Mouse (Mus musculus) heart, embryonic 11.5 days (tissue): Measurements from ENCODE around the gene Cobl. TPM values are rescaled to one million over a fixed set of nuclear protein-coding genes. Genes with fewer than 3 reads are reported as not detected.

ENCODE experiments used
- ATAC-seq: fragments of 200-750 bp; cut with Nextera tagmentation; replicated peaks from 2 replicates; pipeline ENCODE4 v1.8.0; 2017; ENCODE audit warnings: moderate library complexity; ENCODE audit not compliant: insufficient number of reproducible peaks, low FRiP score, low TSS enrichment
- H3K27ac ChIP-seq: fragments of 300-500 bp; sonication (generic); 2 replicates; pipeline ENCODE4 v1.5.1; 2014; ENCODE audit warnings: mild to moderate bottlenecking, low read depth, low read length
- H3K27me3 ChIP-seq: fragments of 300-500 bp; sonication (generic); 2 replicates; pipeline ENCODE4 v1.6.1; 2014; ENCODE audit warnings: mild to moderate bottlenecking, low read length, mixed read lengths; ENCODE audit not compliant: control insufficient read depth, insufficient read depth
- H3K36me3 ChIP-seq: fragments of 300-500 bp; sonication (generic); 2 replicates; pipeline ENCODE4 v1.6.1; 2014; ENCODE audit warnings: mild to moderate bottlenecking, low read length, moderate library complexity, mixed read lengths; ENCODE audit not compliant: control insufficient read depth, insufficient read depth
- H3K4me1 ChIP-seq: fragments of 300-500 bp; sonication (generic); 2 replicates; pipeline ENCODE4 v1.6.1; 2014; ENCODE audit warnings: low read length; ENCODE audit not compliant: control insufficient read depth, insufficient read depth
- H3K4me2 ChIP-seq: fragments of 300-500 bp; sonication (generic); 2 replicates; pipeline ENCODE4 v1.6.1; 2014; ENCODE audit warnings: mild to moderate bottlenecking, moderate library complexity
- H3K4me3 ChIP-seq: fragments of 300-500 bp; sonication (generic); 2 replicates; pipeline ENCODE4 v1.5.1; 2014; ENCODE audit warnings: low read depth, low read length
- H3K9ac ChIP-seq: fragments of 300-500 bp; sonication (generic); 2 replicates; pipeline ENCODE4 v1.6.1; 2014; ENCODE audit warnings: mild to moderate bottlenecking, low read depth, low read length, moderate library complexity
- H3K9me3 ChIP-seq: fragments of 300-500 bp; sonication (generic); replicated peaks from 2 replicates; pipeline ENCODE4 v1.6.1; 2016; ENCODE audit warnings: low read length; ENCODE audit not compliant: control insufficient read depth
- WGBS: fragments of 180-500 bp; shearing (Covaris S2); extraction: QIAGEN DNeasy Blood & Tissue Kit; methylation state at CpG from one replicate; pipeline ENCODE4 v1.1.7; 2014; ENCODE audit not compliant: insufficient replicate concordance; 5-methylcytosine and 5-hydroxymethylcytosine counted together
- polyA plus RNA-seq: library from polyadenylated mRNA; unstranded; fragments of >200 nt; fragmentation: Nextera tagmentation; extraction: Ambion mirVana; gene quantifications from 2 replicates; pipeline ENCODE4 v1.2.1, GENCODE M21; 2014

Gene Cobl
- polyA plus RNA-seq, 1 experiment from 2014 or later, result 31.4 TPM

DNA sequence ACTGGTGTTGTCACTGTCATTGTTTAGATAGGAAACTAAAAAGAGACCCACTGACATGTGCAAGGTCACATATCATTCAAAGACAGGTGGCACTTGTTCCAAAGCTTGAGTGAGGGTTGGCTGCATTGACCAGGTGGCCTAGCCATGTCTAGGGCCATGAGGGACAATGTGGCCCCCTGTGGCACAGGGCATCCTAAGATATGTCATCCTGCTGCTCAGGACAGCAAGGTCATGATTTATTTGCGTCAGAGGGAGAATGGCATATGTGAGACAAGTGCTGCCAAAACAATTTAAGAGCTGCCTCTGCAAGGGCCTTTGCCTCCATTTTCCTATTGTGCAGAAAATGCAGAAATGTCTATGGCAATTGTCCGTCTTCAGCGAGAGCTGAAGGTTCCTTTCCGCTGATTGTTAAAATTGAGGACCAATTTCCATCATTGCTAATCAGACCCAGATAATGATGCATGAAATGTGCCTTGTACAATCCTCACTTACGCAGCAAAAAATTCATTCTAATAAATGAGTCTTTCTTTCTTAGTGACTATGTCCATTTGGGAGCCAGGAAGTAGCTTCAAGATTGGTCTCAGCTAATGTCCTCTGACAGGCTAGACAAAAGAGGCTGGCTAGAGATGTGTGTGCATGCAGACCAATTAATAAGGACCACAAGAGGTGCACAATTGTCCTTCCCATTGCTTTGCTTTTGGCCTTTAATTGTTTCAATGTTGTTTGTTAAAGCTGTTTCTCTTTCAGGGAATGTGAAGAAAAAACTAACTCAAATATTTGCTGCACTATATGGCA, 207.2 kb downstream of the Cobl start:
- WGBS, result 86% methylated on average over 5 of the region's 5 CpGs

DNA sequence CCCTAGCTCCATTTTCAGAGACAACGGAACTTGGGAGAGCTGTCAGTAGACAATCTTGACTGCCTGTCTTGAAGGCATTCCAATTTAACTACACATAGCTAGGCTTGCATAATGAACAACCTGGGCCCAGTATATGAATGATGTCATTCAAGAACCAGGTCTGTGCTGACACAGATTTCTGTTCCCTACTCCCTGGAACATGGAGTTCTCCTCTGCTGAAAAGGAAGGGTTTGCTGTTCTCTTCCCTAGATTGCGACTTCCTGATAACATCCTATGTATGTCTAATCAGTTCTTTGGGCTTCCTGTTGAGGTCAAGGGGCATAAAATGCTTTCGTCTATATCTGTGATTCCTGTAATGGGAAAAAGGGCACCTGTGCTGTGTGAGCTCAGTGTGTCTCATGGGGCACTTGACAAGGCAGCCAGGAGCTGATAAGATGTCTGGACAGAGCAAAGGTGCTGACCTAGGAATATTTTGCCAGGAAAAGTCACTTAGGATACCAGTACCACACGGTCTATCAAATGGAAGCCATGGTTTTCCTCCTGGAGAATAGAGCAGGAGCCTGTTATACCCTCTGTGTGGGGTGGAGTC, 219.3 kb downstream of the Cobl start:
- Histone ChIP-seq H3K27ac (no peak overlapping the region), H3K4me2 (no peak overlapping the region), H3K9me3 (no peaks in the 10 kb centered on the region), H3K4me3 (no peak overlapping the region), H3K4me1 (no peaks in the 10 kb centered on the region), H3K27me3 (no peaks in the 10 kb centered on the region), H3K9ac (no peak overlapping the region), H3K36me3 (no peaks in the 10 kb centered on the region)
- no peak for ATAC-seq
- WGBS, result 40% methylated on average over 4 of the region's 4 CpGs

More for the DNA sequence above, 207.2 kb downstream of the Cobl start:
- Histone ChIP-seq H3K27ac (no peak overlapping the region), H3K9me3 (no peaks in the 10 kb centered on the region), H3K9ac (no peak overlapping the region), H3K4me2 (no peak overlapping the region), H3K4me1 (peaks cover 3% of the 10 kb centered on the region; the same call in 1 of the 2 replicates), H3K27me3 (no peaks in the 10 kb centered on the region), H3K4me3 (no peak overlapping the region), H3K36me3 (no peaks in the 10 kb centered on the region)
- ATAC-seq, result no peak

DNA sequence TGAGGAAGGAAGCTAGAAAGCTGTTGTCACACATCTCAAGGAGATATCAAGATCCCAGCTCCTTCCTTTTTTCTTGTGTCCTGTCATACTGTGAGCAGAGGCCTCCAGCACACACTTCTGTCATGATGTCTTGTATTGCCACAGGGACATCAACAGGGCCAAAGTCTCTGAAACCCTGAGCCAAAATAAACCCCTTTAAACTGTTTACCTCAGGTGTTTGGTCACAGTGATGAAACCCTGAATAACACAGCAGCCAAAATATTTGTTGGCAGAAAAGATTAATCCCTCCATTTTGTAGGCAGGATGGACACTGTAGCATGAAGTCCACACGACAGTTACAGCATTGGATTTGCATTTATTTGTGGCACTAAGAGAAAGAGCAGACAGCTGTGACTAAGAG, 228.4 kb downstream of the Cobl start:
- Histone ChIP-seq H3K9ac (no peak overlapping the region), H3K4me2 (no peak overlapping the region), H3K27ac (no peak overlapping the region), H3K4me3 (no peak overlapping the region), H3K9me3 (no peaks in the 10 kb centered on the region), H3K27me3 (0 out of 2 replicates have a peak, but pooled peaks cover 2% of the 10 kb centered on the region), H3K36me3 (no peaks in the 10 kb centered on the region), H3K4me1 (no peaks in the 10 kb centered on the region)
- 76% methylated on average over 1 of the region's 1 CpGs for WGBS
- ATAC-seq, result no peak

DNA sequence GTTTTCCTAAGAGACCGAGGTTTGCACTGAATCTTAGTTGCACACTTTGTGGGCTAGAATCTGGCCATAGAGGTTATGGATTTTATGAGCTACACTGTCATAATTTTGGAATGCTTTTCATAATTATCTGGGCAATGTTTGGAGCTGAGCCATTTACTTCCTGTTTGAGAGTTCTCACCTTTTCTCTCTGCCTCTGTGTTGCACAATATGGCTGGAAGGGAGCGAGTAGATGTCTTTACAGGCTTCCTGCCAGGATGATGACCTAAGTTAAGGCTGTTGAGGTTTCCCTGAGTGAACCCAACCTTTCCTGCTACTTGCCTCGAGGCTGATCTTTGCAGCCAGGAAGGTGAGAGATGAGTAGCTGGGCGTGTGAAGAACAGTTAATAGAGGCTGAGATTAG, 229.9 kb downstream of the Cobl start:
- no peak for ATAC-seq
- Histone ChIP-seq H3K27ac (no peak overlapping the region), H3K9ac (no peak overlapping the region), H3K4me1 (0 out of 2 replicates have a peak, but pooled peaks cover under 1% of the 10 kb centered on the region), H3K27me3 (0 out of 2 replicates have a peak, but pooled peaks cover 2% of the 10 kb centered on the region), H3K36me3 (no peaks in the 10 kb centered on the region), H3K4me2 (no peak overlapping the region), H3K4me3 (no peak overlapping the region), H3K9me3 (no peaks in the 10 kb centered on the region)
- 65% methylated on average over 4 of the region's 4 CpGs for WGBS

DNA sequence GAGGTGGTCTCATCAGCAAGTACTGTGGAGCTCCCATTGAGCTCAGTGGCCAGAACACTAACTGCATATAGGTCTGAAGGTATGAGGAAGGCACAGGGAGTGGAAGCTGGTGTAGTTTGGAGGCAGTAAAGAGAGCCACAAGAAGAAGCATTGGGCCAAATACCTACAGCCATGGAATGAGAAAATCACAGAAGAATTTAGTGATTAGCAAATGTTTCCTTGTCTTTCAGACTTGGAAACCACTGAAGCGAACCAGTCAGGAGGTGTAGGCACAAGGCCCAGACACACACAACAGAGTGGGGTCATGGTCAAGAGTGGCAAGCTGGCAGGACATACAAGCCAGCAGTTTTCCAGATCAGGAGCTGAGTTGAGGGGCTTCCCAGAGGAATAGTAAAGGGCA, 230.6 kb downstream of the Cobl start:
- no peak overlapping the region for H3K9ac ChIP-seq
- ATAC-seq, result no peak
- H3K4me2 ChIP-seq, result no peak overlapping the region
- no peaks in the 10 kb centered on the region for H3K9me3 ChIP-seq
- 86% methylated on average over 1 of the region's 1 CpGs for WGBS
- no peak overlapping the region for H3K4me3 ChIP-seq
- no peaks in the 10 kb centered on the region for H3K36me3 ChIP-seq
- H3K27me3 ChIP-seq, result 0 out of 2 replicates have a peak, but pooled peaks cover 2% of the 10 kb centered on the region
- H3K4me1 ChIP-seq, result 0 out of 2 replicates have a peak, but pooled peaks cover 3% of the 10 kb centered on the region
- H3K27ac ChIP-seq, result no peak overlapping the region

DNA sequence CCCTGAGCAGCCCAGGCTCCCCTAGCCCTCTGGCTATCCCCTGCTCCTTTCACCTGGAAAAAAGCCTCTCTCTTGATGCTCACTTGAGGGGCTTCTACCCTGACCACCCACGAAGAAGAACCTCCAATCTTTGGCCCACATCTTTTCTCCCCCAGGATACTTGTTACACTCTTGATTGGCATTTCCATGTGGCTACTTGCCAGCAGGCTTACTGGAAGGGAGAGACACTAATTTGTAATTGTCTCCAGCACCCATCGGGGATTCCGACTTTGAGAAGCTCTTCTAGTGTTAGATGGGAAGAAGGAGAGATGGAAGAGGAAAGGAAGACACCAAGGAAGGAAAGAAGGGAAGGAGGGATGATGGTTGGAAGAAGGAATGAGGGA, 232.0 kb downstream of the Cobl start:
- 73% methylated on average over 3 of the region's 3 CpGs for WGBS

DNA sequence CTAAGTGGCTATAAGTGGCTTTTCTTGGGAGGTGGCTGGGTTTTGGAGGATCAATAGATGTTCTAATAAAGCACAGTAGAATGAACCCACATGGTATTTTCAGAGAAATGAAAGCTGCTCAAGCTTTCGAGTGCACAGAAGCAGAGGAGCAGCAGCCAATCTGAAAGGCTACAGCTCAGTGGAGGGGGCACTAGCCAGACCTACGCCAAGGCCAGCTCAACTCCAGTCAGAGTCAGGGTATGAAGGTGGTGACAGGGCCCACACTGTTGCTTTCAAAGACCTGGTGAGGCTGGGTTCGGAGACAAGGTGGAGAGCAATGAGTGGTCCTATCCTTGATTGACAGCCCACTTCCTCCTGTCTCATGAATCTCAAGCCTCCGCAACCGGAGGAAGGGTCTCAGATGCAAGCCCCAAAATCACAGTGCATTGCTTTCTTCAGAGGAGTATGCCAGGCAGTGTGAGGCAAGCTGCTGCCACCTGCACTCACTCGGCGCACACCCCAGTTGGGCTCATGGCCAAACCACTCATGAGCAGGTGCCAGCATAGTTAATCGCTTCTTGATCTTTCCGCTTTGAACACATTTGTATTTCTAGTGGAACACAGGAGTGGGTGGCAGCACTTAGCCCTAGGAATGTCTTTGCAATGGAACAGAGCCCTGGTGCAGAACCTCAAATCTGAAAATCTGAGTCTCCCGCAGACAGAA, 232.6 kb downstream of the Cobl start:
- Histone ChIP-seq H3K9me3 (no peaks in the 10 kb centered on the region), H3K4me2 (no peak overlapping the region), H3K27ac (no peak overlapping the region), H3K9ac (no peak overlapping the region), H3K4me1 (0 out of 2 replicates have a peak, but pooled peaks cover 3% of the 10 kb centered on the region), H3K4me3 (no peak overlapping the region), H3K36me3 (no peaks in the 10 kb centered on the region), H3K27me3 (0 out of 2 replicates have a peak, but pooled peaks cover 2% of the 10 kb centered on the region)
- no peak for ATAC-seq
- WGBS, result 80% methylated on average over 10 of the region's 10 CpGs

More for the DNA sequence above, 232.0 kb downstream of the Cobl start:
- ATAC-seq, result no peak
- Histone ChIP-seq H3K36me3 (no peaks in the 10 kb centered on the region), H3K4me2 (no peak overlapping the region), H3K4me3 (no peak overlapping the region), H3K4me1 (0 out of 2 replicates have a peak, but pooled peaks cover 3% of the 10 kb centered on the region), H3K27me3 (0 out of 2 replicates have a peak, but pooled peaks cover 2% of the 10 kb centered on the region), H3K27ac (no peak overlapping the region), H3K9ac (no peak overlapping the region), H3K9me3 (no peaks in the 10 kb centered on the region)

DNA sequence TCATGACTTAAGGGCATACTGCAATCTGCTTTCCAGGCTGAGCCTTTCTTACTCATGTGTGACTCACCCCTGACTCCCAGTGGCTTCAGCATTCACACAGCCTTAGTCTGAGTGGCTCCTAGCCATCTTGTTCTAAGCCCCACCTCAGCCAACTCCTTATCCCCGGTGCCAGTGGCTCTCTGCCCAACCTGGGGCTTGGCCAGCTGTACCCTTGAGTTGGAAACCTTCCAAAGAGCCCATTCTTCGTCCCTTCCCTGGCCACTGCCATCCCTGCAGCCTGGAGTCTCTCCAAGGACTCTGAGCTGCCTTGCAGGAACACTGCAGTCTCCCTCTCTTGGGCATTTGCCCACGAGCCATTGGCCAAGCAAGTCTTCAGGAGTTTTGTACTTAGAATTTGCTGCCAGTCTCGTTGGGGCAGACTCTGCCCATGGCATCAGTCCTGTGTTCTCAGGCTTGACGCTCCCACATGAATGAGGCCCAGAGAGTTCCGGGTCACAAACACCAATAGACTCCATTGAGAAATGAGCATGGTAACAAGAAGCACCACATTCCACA, 233.2 kb downstream of the Cobl start:
- Histone ChIP-seq H3K9me3 (no peaks in the 10 kb centered on the region), H3K9ac (no peak overlapping the region), H3K4me2 (no peak overlapping the region), H3K4me3 (no peak overlapping the region), H3K36me3 (no peaks in the 10 kb centered on the region), H3K27me3 (0 out of 2 replicates have a peak, but pooled peaks cover 2% of the 10 kb centered on the region), H3K27ac (no peak overlapping the region), H3K4me1 (0 out of 2 replicates have a peak, but pooled peaks cover 3% of the 10 kb centered on the region)
- WGBS, result 79% methylated on average over 6 of the region's 6 CpGs
- no peak for ATAC-seq
